Mouse (Mus musculus) cerebellum, adult 2 months (tissue): ENCODE measurements around the gene Itgb2.

Source experiments
- CTCF ChIP-seq: fragments of 200-500 bp; IDR thresholded peaks from 2 replicates; pipeline ENCODE4 v1.5.1; 2011; ENCODE audit warnings: low read depth, mild to moderate bottlenecking, control low read depth, low read length, moderate library complexity, borderline replicate concordance; ENCODE audit not compliant: insufficient read depth
- POLR2A ChIP-seq: fragments of 200-500 bp; IDR thresholded peaks from 2 replicates; pipeline ENCODE4 v1.6.1; 2011; ENCODE audit warnings: low read length, control low read depth, borderline replicate concordance; ENCODE audit not compliant: insufficient read depth

GRCm38 (mm10) chr10:77531026-77532019, 1.3 kb downstream of the Itgb2 start:
- no peak for TF ChIP-seq CTCF
- no peak for TF ChIP-seq POLR2A
